In the genomic region with DNA sequence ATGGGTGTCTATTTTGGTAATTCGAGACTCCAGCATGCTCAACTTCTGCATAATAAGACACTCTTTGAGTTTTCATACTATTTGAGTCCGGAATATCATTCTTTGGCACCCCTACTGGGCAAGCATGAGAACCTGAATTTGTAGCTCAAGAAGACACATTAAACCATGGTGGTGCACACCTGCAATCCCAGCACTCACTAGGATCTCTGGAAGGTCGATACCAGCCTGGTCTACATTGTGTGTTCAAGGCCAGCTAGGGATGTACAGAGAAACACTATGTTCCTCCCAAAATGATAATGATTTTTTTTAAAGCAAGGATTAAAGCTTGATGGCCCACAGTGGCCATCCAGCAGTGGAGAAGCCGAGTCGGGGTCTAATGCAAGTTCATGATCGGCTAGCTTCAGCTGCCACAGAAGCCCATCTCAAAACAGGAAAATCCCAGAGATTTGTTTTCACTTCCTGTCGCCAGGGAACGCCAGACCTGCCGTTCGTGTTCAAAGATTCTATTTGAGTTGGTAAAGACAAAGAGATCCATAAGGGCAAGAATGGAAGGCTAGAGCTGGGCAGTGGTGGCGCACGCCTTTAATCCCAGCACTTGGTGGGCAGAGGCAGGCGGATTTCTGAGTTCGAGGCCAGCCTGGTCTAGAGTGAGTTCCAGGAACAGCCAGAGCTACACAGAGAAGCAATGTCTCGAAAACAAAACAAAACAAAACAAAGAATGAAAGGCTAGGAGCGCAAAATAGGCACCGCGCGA, we compare ENCODE assay signal across 7 mouse cellular contexts. TPM values are rescaled to one million over a fixed set of nuclear protein-coding genes. Genes with fewer than 3 reads are reported as not detected.
A peak's percentile ranks its signal among the peaks of the same experiment; 100 is the strongest.
DNase-seq lines count a peak whose midpoint lies in the region; ATAC-seq and TF ChIP-seq lines count a peak whose summit lies in the region.

No protein-coding gene starts in this region.

- H3K4me2 ChIP-seq in lung, postnatal 0 days (replicated peaks; ENCODE audit: low read depth, low read length) = peak overlapping the region; percentile 52
- peak overlapping the region; percentile 49 for H3K4me2 ChIP-seq in limb, embryonic 14.5 days (replicated peaks; ENCODE audit: low read depth, low read length, severe bottlenecking)
- H3K4me2 ChIP-seq in stomach, embryonic 16.5 days (ENCODE audit: low read depth, low read length) = peak overlapping the region; percentile 63

- H3K36me3 ChIP-seq in lung, postnatal 0 days (ENCODE audit: insufficient read depth, low read length) = no peaks in the 10 kb centered on the region
- peaks cover 1% of the 10 kb centered on the region; the same call in 1 of the 2 replicates for H3K36me3 ChIP-seq in limb, embryonic 14.5 days (ENCODE audit: control insufficient read depth, insufficient read depth, low read length)
- H3K36me3 ChIP-seq in stomach, embryonic 16.5 days (ENCODE audit: control insufficient read depth, insufficient read depth, low read length) = 0 out of 2 replicates have a peak, but pooled peaks cover 1% of the 10 kb centered on the region

- H3K27ac ChIP-seq in lung, postnatal 0 days (ENCODE audit: low read length) = peak overlapping the region; percentile 80
- H3K27ac ChIP-seq in embryonic fibroblast, embryonic 13.5 days (ENCODE audit: insufficient read depth, low read length) = peak overlapping the region; percentile 30; the same call in 1 of the 2 replicates
- H3K27ac ChIP-seq in limb, embryonic 14.5 days (replicated peaks; ENCODE audit: low read depth, low read length) = peak overlapping the region; percentile 73
- H3K27ac ChIP-seq in stomach, embryonic 16.5 days (ENCODE audit: low read length) = peak overlapping the region; percentile 82

- peak; percentile 26 for TF ChIP-seq CTCF in lung, postnatal 0 days (IDR thresholded peaks at IDR 0.05)
- no peak; the same call in 1 of the 2 replicates for TF ChIP-seq CTCF in embryonic fibroblast, embryonic 13.5 days (IDR thresholded peaks at IDR 0.05; ENCODE audit: borderline replicate concordance, insufficient read depth, low read length)

- no peak for ATAC-seq in lung, postnatal 0 days
- peak; percentile 1 for ATAC-seq in limb, embryonic 14.5 days (ENCODE audit: low FRiP score, low read depth)
- ATAC-seq in stomach, embryonic 16.5 days (ENCODE audit: insufficient read depth, low FRiP score) = no peak

- 0 out of 2 replicates have a peak overlapping the region, but pooled peaks have one; percentile 23 for H3K4me3 ChIP-seq in lung, postnatal 0 days (ENCODE audit: low read depth, low read length)
- peak overlapping the region; percentile 29 for H3K4me3 ChIP-seq in embryonic fibroblast, embryonic 13.5 days (ENCODE audit: insufficient read depth, low read length)
- H3K4me3 ChIP-seq in limb, embryonic 14.5 days (replicated peaks; ENCODE audit: low read length) = peak overlapping the region; percentile 55
- peak overlapping the region; percentile 82 for H3K4me3 ChIP-seq in stomach, embryonic 16.5 days (replicated peaks; ENCODE audit: low read length)

- H3K27me3 ChIP-seq in lung, postnatal 0 days (replicated peaks; ENCODE audit: insufficient read depth, low read length) = no peaks in the 10 kb centered on the region
- no peaks in the 10 kb centered on the region for H3K27me3 ChIP-seq in limb, embryonic 14.5 days (ENCODE audit: control insufficient read depth, insufficient read depth, low read length)
- no peaks in the 10 kb centered on the region for H3K27me3 ChIP-seq in stomach, embryonic 16.5 days (ENCODE audit: control insufficient read depth, insufficient read depth, low read length)

- TF ChIP-seq EP300 in lung, postnatal 0 days (IDR thresholded peaks at IDR 0.05) = no peak

- no peak for DNase-seq in lung, postnatal 0 days (ENCODE audit: low spot score)
- no peak for DNase-seq in lung, postnatal 36 days
- DNase-seq in limb, embryonic 14.5 days (ENCODE audit: low spot score) = no peak
- DNase-seq in spleen, postnatal 14 days (ENCODE audit: low spot score in 2 of 2) = no peak
- DNase-seq in frontal cortex, postnatal 14 days (ENCODE audit: low spot score in 2 of 2) = no peak

- H3K9me3 ChIP-seq in lung, postnatal 0 days (ENCODE audit: low read length) = no peaks in the 10 kb centered on the region
- H3K9me3 ChIP-seq in limb, embryonic 14.5 days (ENCODE audit: control insufficient read depth, low read length) = no peaks in the 10 kb centered on the region
- H3K9me3 ChIP-seq in stomach, embryonic 16.5 days (replicated peaks; ENCODE audit: control insufficient read depth, low read length) = no peaks in the 10 kb centered on the region

- WGBS in lung, postnatal 0 days = 36% methylated on average over 19 of the region's 19 CpGs
- 38% methylated on average over 19 of the region's 19 CpGs for WGBS in limb, embryonic 14.5 days
- WGBS in stomach, embryonic 16.5 days = 35% methylated on average over 19 of the region's 19 CpGs

- H3K9ac ChIP-seq in lung, postnatal 0 days (replicated peaks; ENCODE audit: low read depth) = peak overlapping the region; percentile 41
- H3K9ac ChIP-seq in limb, embryonic 14.5 days (ENCODE audit: low read depth, low read length, severe bottlenecking) = peak overlapping the region; percentile 56
- H3K9ac ChIP-seq in stomach, embryonic 16.5 days (ENCODE audit: low read length) = peak overlapping the region; percentile 78

- H3K4me1 ChIP-seq in lung, postnatal 0 days (ENCODE audit: insufficient read depth, low read depth, low read length) = peaks cover 20% of the 10 kb centered on the region
- H3K4me1 ChIP-seq in embryonic fibroblast, embryonic 13.5 days (ENCODE audit: control insufficient read depth, insufficient read depth, low read length) = 0 out of 2 replicates have a peak, but pooled peaks cover 7% of the 10 kb centered on the region
- H3K4me1 ChIP-seq in limb, embryonic 14.5 days (ENCODE audit: control insufficient read depth, insufficient read depth, low read length) = peaks cover 11% of the 10 kb centered on the region
- peaks cover 20% of the 10 kb centered on the region for H3K4me1 ChIP-seq in stomach, embryonic 16.5 days (ENCODE audit: control insufficient read depth, insufficient read depth, low read length)

- TF ChIP-seq POLR2A in embryonic fibroblast, embryonic 13.5 days (IDR thresholded peaks at IDR 0.05; ENCODE audit: low read depth, low read length) = peak; percentile 43; the same call in 1 of the 2 replicates
- TF ChIP-seq POLR2A in limb, embryonic 14.5 days (IDR thresholded peaks at IDR 0.05; ENCODE audit: borderline replicate concordance, extremely low read depth, insufficient read depth, insufficient read length) = peak; percentile 55; the same call in 1 of the 2 replicates

RNA-seq across cellular contexts. Expression of gene Lsm4, which starts 0.5 kb away (rescaled TPM):
- 95.9 and 104 TPM in 2 replicates for polyA plus RNA-seq in lung, postnatal 0 days (2015; fragmentation: Nextera tagmentation; extraction: Ambion mirVana)
- polyA plus RNA-seq in embryonic fibroblast, embryonic 13.5 days (2011; ENCODE audit: insufficient read length, low read depth, missing spikeins) = 54.9 and 60.2 TPM in 2 replicates
- 172 and 182 TPM in 2 replicates for polyA plus RNA-seq in limb, embryonic 14.5 days (2012; rRNA removed)
- polyA plus RNA-seq in limb, embryonic 14.5 days (2014; fragmentation: Nextera tagmentation; extraction: Ambion mirVana) = 247 and 256 TPM in 2 replicates
- polyA plus RNA-seq in stomach, embryonic 16.5 days (2015; fragmentation: Nextera tagmentation; extraction: Ambion mirVana) = 154 and 173 TPM in 2 replicates

RNA-seq across cellular contexts. Expression of gene Pgpep1, which starts 12.3 kb away (rescaled TPM):
- 32.9 and 34.4 TPM in 2 replicates for polyA plus RNA-seq in lung, postnatal 0 days (2015; fragmentation: Nextera tagmentation; extraction: Ambion mirVana)
- 53.7 and 54.3 TPM in 2 replicates for polyA plus RNA-seq in embryonic fibroblast, embryonic 13.5 days (2011; ENCODE audit: insufficient read length, low read depth, missing spikeins)
- 47.6 and 59.8 TPM in 2 replicates for polyA plus RNA-seq in limb, embryonic 14.5 days (2012; rRNA removed)
- polyA plus RNA-seq in limb, embryonic 14.5 days (2014; fragmentation: Nextera tagmentation; extraction: Ambion mirVana) = 64.1 and 68.7 TPM in 2 replicates
- polyA plus RNA-seq in stomach, embryonic 16.5 days (2015; fragmentation: Nextera tagmentation; extraction: Ambion mirVana) = 47.4 and 57.5 TPM in 2 replicates

RNA-seq across cellular contexts. Expression of gene Jund, which starts 26.2 kb away (rescaled TPM):
- polyA plus RNA-seq in lung, postnatal 0 days (2015; fragmentation: Nextera tagmentation; extraction: Ambion mirVana) = 107 and 109 TPM in 2 replicates
- 82.2 and 90.6 TPM in 2 replicates for polyA plus RNA-seq in embryonic fibroblast, embryonic 13.5 days (2011; ENCODE audit: insufficient read length, low read depth, missing spikeins)
- 218 and 287 TPM in 2 replicates for polyA plus RNA-seq in limb, embryonic 14.5 days (2012; rRNA removed)
- polyA plus RNA-seq in limb, embryonic 14.5 days (2014; fragmentation: Nextera tagmentation; extraction: Ambion mirVana) = 115 and 119 TPM in 2 replicates
- 22.5 and 30.0 TPM in 2 replicates for polyA plus RNA-seq in stomach, embryonic 16.5 days (2015; fragmentation: Nextera tagmentation; extraction: Ambion mirVana)

RNA-seq across cellular contexts. Expression of gene Iqcn, which starts 30.8 kb away (rescaled TPM):
- 0.04 and 0.07 TPM in 2 replicates for polyA plus RNA-seq in lung, postnatal 0 days (2015; fragmentation: Nextera tagmentation; extraction: Ambion mirVana)
- polyA plus RNA-seq in embryonic fibroblast, embryonic 13.5 days (2011; ENCODE audit: insufficient read length, low read depth, missing spikeins) = not detected in 2 replicates
- polyA plus RNA-seq in limb, embryonic 14.5 days (2012; rRNA removed) = 0.04 and 0.08 TPM in 2 replicates
- 0.10 TPM in 1 of 2 replicates, not detected in the other for polyA plus RNA-seq in limb, embryonic 14.5 days (2014; fragmentation: Nextera tagmentation; extraction: Ambion mirVana)
- not detected in 2 replicates for polyA plus RNA-seq in stomach, embryonic 16.5 days (2015; fragmentation: Nextera tagmentation; extraction: Ambion mirVana)

RNA-seq across cellular contexts. Expression of gene Gdf15, which starts 40.2 kb away (rescaled TPM):
- 1.3 and 2.3 TPM in 2 replicates for polyA plus RNA-seq in lung, postnatal 0 days (2015; fragmentation: Nextera tagmentation; extraction: Ambion mirVana)
- 3.1 and 4.2 TPM in 2 replicates for polyA plus RNA-seq in embryonic fibroblast, embryonic 13.5 days (2011; ENCODE audit: insufficient read length, low read depth, missing spikeins)
- polyA plus RNA-seq in limb, embryonic 14.5 days (2012; rRNA removed) = 0.15 and 0.47 TPM in 2 replicates
- polyA plus RNA-seq in limb, embryonic 14.5 days (2014; fragmentation: Nextera tagmentation; extraction: Ambion mirVana) = 0.18 TPM in 1 of 2 replicates, not detected in the other
- 0.57 and 0.60 TPM in 2 replicates for polyA plus RNA-seq in stomach, embryonic 16.5 days (2015; fragmentation: Nextera tagmentation; extraction: Ambion mirVana)

Comparison
In these comparisons a context has a peak if more than half of its experiments do, and no peak if none do; other contexts are left out.
1. H3K27ac ChIP-seq: peak in every context shown above with its lines; median percentile 82 in stomach, embryonic 16.5 days; 80 in lung, postnatal 0 days; 73 in limb, embryonic 14.5 days; 30 in embryonic fibroblast, embryonic 13.5 days.
2. H3K4me3 ChIP-seq: peak in every context shown above with its lines; median percentile 82 in stomach, embryonic 16.5 days; 55 in limb, embryonic 14.5 days; 29 in embryonic fibroblast, embryonic 13.5 days; 23 in lung, postnatal 0 days.